Mouse (Mus musculus) layer of hippocampus, postnatal 25 days (tissue): Measurements from ENCODE around the gene Vamp8. TPM values are rescaled to one million over a fixed set of nuclear protein-coding genes. Genes with fewer than 3 reads are reported as not detected.

Experiments used
- DNase-seq, 2 experiments: peaks; one replicate each; pipeline ENCODE4 v3.0.0; 2022; ENCODE audit warnings: mixed read lengths in 2 of 2, low spot score in 1 of 2; ENCODE audit errors: extremely low spot score in 1 of 2
- total RNA-seq, 2 experiments: library from RNA; stranded (reverse); gene quantifications; 2 replicates each; pipeline ENCODE4 v1.2.3; 2021

Gene Vamp8
- total RNA-seq, result 10 to 100 TPM; 14.3 to 16.2 TPM

- peak; percentile 31 to 40 for DNase-seq
Measured at GRCm38 (mm10) chr6:72389941-72390771, at the start of gene Vamp8. Gene Vamp8, minus strand, starts transcription at chr6:72390703.

- peak; percentile 91 to 95 for DNase-seq
Measured at GRCm38 (mm10) chr6:72439355-72440185, 49.1 kb upstream of the Vamp8 start, which contains the start of gene Mat2a. Gene Mat2a, minus strand, starts transcription at chr6:72439558.

DNA sequence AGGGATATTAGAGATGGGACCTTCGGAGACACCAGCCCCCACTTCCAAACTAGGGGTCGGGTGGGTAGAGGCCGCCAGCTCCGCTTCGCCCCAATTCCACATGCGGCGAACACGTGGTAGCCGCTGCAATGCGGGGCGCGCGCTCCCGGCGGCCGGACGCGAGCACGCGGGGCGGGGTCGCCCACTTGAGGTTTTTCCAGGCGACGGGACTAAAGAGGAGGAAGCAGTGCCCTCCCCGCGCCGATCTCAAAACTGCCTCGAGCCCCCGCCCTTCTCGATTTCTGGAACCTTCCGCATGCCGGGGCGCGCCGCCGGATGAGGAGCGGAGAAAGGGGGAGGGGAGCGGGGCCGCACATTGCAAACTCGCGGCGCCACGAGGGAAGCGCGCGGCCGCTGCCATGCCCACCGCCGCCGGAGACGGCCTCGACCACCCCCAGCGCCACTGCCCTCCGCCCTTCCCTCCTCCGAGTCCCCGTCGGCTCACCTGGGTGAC, 48.4 kb upstream of the Vamp8 start:
- DNase-seq, result peak; percentile 75 to 81

DNA sequence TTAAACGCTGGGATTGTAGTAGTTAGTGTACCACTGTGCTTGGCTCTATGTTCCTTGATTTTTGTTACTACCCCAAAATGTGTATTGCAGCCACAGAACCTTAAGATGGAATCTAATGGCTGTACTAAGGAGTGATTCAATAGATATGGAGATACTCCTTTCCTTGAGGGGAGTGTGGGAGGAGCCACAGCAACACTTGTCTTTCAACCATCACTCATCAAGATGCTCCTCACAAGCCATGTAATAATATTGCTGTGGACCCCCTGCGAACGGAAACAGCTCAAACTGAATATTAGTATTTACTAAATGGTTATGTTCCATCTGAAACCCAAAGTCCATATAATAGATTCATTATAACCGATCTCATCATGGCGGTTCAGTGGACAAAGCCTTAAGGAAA, 47.7 kb upstream of the Vamp8 start:
- DNase-seq, result no peak

DNA sequence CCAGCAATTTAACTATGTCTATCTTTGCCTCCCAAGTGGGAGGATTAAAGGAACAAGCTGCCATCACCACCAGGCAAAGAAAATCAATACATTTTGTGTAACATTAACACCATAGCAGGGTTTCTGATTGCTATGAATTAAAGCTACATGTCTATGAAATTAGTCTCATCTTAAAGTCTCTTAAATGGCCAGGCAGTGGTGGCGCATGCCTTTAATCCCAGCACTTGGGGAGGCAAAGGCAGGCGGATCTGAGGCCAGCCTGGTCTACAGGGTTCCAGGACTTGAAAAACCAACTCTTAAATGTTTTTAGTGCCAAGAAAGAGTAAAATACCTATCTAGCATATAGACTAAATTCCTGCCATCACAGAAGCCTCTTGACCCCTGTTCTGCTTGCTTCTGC, 41.6 kb upstream of the Vamp8 start:
- DNase-seq, result no peak

DNA sequence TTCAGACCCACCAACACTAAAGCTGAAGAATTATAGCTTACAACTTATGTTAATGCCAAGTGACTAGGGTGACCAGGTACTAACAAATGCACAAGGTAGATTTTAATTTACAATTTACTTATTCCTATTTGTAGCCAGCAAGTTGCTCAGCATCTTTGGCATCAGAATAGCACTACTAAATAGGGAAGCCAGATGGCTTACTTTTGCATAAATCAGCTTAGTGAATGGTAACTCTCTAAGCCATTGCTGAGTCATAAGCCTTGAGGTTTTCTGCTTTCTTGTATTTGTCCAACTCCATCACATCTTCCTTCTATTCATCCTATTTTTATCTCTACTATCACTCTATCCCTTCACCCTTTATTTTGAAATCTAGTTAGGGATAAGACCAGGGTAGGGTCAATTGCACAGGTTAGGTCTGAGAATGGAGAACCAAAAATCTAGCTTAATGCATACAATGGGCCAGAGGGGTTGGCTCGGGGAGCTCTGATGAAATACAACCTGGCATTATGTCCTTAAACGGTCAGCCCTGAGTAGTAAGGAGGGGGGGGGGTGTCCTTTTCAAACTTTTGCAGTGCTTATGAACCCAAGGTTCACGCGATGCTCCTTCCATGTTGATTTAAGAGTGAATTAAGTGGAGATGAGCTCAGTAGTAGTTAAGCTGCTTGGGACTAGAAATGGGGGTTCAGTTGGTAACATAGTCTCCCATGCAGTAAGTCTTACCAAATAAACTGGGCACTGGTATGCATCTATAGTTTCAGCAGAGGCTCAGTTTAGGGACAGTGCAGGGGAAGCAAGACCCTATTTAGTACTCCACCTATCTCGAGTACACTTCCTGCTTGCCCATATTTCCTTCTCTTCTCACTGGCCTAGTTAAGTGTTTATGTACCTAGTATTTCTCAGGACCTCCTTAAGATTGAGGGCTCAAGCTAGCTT, 40.8 kb upstream of the Vamp8 start:
- no peak for DNase-seq

- no peak for DNase-seq
Measured at GRCm38 (mm10) chr6:72429061-72429842, 38.7 kb upstream of the Vamp8 start.

- DNase-seq, result peak; percentile 45 to 87
Measured at GRCm38 (mm10) chr6:72428036-72428435, 37.5 kb upstream of the Vamp8 start.

GRCm38 (mm10) chr6:72425646-72426045, 35.1 kb upstream of the Vamp8 start:
- no peak for DNase-seq

DNA sequence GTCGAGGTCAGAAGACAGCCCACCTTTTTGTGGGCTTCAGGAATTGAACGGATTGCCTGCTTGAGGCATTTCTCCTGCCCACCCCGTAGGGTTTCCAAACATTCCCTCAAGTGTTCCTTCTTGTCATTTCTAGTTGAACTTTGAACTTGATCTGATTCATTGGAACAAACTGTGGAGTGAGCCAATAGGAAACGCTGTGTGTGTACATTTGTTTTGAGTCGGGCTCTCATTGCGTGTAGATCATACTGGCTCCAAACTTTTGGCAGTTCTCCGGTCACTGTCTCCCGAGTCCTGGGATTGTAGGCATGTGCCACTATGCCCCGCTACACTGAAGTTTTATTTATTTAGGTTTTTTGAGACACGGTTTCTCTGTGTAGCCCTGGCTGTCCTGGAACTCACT, 30.4 kb upstream of the Vamp8 start:
- DNase-seq, result no peak

- no peak for DNase-seq
Measured at GRCm38 (mm10) chr6:72419806-72420205, 29.3 kb upstream of the Vamp8 start.

DNA sequence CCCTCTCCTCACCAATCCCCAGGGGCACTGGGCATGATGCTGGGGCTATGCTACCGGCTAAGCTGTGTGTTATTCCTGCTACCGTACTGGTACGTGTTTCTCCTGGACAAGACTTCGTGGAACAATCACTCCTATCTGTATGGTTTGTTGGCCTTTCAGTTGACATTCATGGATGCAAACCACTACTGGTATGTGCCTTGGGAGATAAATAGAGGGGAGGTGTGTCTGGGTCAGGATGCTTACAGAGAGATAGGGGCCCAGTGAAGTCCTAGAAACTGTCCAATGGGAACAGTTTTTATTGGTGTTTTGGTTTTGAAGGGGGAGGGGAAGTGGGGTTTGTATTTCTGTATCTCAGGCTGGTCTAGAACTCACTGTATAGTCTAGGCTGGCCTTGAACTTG, 27.8 kb upstream of the Vamp8 start:
- no peak for DNase-seq

DNA sequence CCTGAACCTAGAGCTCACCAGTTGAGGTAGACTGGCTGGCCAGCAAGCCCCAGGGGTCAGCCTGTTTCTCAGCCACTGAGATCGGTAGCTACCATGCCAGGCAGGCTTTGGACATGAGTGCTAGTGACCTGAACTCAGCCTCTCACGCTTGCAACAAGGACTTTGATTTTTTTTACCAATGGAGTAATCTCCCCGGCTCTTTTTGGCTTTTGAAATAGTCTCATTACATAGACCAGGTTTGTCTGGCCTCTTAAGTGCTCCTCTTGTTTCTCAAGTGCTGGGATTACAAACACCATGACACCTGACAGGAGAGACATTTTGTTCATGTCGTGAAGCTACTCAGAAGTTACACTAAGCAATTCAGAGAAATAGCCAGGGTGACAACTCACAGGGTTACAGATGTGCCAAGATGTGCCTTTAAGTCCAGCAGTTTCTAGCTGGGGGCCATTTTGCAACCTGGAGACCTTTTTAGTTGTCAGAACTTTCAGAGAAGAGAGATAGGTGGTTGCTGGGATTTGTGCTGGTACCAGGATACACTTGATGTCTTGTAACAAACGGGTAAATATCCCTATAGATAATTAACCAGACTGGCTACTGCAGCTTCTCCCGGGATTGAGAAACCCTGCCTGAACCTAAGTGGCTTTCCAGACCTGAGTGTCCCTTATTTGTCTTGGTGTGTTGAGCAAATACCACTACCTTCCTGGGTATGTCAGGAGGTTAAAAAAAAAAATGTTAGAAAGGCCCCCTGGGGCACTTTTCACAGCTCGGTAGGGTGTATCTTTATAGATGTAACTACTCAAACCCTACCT, 25.7 kb upstream of the Vamp8 start:
- no peak for DNase-seq

DNA sequence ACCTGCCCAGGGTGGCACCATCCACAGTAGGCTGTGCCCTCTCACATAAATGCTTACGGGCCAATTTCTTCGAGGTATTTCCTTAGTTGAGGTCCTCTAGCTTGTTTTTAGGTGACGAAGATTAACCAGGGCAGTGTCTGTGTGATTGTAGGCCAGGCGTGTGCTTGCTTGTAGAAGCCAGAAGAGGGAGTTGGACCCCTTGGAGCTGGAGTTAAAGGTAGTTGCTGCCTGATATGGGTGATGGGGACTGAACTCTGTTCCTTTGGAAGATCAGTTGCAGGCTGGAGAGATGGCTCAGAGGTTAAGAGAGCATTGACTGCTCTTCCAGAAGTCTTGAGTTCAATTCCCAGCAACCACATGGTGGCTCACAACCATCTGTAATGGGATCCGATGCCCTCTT, 24.7 kb upstream of the Vamp8 start:
- DNase-seq, result no peak

DNA sequence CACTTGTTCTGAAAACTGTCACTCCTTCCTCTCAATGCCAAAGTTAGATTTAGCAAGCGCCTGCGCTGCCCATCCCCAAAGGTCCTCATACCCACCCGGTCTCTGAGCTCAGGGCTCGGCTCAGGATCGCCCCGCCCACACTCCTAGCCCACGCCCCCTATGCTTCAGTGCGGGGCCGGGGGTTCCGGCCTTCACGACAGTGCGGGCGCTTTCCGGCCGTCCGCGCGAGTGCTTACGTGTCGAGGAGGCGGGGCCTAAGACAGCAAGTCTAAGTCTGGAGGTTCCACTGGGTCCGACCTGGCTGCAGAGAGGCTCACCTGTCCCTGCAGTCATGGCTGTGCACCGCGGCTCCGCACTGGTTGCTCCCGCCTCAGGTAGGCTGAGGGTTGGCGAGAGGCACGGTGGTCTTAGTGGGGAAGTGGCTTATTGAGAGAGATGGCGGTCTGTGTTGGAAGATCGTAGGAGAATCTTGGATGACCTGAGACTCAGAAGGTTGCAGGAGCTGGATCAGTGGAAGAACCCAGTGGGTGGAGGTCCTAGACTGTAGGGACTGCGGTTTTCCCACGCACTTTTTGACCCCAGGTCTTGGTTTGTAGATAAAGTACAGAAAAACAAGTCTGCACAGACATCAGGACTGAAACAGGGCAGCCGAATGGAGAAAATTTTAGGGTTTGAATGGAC, 23.7 kb upstream of the Vamp8 start, which contains the start of gene Ggcx:
Gene Ggcx, plus strand, starts transcription at position 233 of the 681 bp plus-strand sequence.
- peak; percentile 79 to 84 for DNase-seq

GRCm38 (mm10) chr6:72410518-72410917, 20.0 kb upstream of the Vamp8 start:
- DNase-seq, result no peak

DNA sequence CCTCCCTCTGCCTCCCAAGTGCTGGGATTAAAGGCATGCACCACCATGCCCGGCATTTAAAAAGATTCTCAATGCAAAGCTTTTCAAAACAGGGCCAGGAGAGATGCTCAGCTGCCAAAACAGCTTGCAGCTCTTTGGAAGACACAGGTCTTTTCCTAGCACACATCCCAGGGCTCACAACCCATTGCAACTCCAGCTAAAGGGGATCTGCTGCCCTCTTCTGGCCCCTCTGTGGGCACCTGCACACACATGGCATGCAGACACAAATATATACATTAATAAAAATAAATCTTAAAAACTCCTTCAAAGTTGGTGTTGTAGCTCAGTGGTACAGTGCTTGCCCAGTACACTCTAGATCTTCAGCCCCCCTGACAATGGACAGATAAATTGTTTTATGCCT, 19.5 kb upstream of the Vamp8 start:
- no peak for DNase-seq

GRCm38 (mm10) chr6:72409567-72409966, 19.1 kb upstream of the Vamp8 start:
- peak; percentile 41 to 84 for DNase-seq
